Mouse (Mus musculus): ENCODE data around the gene Agpat3.
A peak's percentile ranks its signal among the peaks of the same experiment; 100 is the strongest.

Agpat3 gene

DNA sequence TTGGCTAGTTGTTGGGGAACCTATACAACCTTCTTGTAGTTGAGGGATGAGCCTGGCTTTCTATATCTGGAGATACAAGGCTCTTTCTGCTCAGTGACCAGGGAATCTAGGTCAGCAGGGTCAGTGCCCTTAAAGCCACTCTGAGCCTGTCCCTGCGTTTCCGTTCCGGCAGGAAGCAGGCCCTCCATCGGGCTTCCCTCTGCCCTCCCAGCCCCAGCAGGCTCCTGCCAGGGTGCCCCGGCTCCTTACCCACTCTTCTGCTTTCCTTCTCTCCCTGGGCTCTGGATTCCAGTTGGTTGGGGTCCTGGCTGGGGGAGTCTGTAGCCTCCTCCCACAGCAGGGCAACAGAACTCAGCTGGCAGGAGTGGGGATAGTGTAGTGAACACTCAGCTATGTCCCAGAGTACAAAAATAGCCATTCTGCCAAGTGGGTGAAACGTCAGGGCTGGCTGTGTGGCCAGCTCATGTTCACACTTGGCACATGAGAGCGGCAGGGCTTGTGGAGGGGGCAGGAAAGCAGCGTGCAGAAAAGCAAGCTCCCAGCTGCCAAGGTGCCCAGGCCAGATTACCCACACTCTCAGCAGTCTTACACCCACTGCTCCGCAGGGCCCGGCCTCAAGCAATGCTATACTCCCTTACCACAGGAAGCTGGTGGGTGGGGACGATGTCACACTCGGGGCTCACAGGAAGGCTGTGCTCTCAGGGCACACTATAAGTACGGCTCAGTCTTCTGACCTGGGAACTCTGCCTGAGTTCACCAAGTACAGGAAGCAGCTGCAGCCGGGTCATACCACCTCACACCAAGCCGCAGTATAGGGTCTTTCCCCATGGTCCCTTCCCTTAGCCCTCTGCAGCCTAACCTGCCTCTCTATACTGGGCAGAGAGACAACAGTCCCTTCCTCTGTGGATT is 54.5 kb downstream of the Agpat3 start:
- peak; percentile 94 for DNase-seq (ENCODE audit: low read depth, low spot score)

DNA sequence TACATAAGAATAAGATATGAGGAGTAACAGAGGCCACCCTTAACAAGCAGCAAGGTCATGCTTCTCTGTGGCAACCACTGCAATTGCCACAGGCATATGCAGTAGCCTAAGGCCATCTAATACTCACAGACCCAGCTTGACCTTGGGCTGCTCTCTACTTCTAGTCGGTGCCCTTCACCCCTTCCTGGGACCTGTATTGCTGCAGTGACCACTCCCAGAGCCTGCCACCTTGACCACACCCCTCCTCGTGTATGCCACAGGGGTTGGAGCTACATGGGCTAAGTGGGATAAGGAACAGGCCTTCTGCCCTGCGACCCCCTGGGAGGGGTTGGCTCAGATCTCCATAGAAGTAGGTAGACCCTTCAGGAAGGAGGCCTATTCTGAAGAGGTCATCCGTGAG is 55.3 kb downstream of the Agpat3 start:
- peak; percentile 19 for DNase-seq (ENCODE audit: low read depth, low spot score)

DNA sequence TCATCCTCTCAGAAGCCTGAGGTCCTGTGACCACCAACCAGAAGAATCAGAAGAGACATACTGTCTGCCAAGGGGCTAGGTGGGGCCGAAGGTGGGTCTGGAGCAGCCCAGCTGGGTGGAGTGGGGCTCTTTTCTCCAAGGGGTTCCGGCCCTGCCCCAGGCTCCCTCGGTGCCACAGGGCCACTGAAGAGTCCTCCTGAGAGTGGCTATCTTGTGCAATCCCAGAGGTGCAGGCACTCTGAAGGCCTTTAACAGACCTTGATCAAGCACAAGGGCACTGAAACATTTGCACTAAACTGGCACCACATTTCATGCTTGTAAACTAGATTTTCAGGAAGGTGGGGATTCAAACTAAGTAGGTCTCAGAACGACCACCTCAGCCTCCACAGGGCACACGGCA is 55.9 kb downstream of the Agpat3 start:
- no peak for DNase-seq (ENCODE audit: low read depth, low spot score)

DNA sequence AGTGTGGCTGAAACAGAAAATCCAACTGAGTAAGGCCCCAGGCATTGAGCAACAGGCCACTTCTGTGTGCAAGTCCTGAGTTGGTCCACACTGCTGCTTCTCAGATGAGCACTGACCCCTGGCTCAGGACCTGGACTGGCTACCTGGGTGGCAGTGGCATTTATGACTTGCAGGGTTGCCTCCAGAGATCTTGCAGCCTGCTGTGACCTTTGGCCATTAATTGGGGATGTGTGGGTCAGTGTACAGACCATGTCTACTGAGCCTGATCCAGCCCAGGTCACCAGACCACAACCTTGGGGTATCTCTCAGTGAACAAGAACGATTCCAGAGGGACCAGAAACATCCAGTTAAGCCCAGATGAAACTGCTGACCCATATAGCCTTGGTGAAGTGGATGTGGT is 58.7 kb downstream of the Agpat3 start:
- no peak for DNase-seq (ENCODE audit: low read depth, low spot score)

DNA sequence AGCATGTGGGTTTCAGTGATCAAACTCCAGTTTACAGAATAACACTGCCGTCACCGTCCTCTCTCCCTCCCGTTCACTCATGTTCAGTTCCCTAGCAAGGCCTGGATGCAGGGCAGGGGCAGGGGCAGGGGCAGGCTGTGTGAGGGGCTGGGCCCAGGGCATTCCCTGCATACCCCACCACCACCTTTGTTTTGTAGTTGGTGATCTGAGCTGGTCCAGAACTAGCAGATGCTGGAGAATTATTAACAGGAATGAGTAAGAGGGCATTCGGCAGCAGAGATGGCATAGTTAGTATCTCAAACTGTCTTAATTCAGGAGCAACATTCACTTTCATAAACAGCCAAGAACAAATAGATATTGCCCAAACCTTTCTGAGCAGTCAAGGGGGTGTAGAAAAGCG is 59.9 kb downstream of the Agpat3 start:
- no peak for DNase-seq (ENCODE audit: low read depth, low spot score)

DNA sequence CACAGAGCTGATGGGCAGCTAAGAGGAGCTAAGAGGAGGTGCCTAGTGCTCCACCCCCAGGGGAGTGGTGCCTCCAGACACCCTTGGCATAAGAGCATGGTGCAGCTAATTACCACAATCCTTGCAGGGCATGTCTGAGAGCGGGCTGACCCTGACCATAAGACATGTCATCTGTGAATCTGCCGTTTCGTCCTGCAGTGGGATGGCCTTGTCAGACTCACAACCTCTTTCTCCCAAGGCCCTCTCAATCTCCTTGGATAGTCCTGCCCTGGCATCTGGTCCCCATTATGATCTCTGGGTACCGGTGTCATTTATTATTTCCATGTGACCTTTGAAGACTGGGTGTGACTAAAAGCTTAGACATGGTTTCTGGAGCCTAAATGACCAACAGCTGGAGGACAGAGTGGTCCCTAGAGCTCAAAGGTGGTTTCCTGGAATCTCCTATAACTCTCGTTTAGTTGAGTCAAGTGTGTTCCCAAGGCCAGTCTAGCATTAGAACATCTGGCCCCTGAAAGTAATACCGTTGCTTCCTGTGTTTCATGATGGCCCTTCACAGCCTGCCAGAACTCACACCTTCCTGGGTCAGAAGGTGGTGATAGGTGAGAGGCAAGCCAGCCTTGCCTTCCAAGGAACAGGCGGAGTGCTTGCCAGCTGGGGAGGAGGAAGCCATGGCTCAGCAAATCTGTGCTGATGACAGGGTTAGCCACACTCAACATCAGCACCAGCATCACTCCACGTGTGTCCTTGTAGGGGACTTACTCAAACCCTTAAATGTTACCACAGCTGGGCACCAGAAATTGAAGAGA is 61.4 kb downstream of the Agpat3 start:
- DNase-seq (ENCODE audit: low read depth, low spot score): no peak

DNA sequence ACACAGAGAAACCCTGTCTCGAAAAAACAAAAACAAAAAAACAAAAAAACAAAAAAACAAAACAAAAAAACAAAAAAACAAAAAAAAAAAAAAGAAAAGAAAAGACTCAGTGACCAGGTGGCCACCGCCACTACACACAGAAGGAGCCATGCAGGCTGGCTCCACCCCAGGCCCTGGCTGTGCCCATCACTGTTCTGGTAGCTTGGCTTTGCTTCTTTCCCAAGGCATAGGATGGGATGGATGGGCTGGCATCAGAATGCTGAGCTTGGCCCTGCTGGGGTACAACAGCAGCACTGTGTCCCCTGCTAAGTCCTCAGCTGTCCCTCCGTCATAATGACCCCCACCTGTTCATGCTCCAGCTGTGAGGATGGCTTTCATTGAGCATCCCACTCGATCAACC is 63.4 kb downstream of the Agpat3 start:
- no peak for DNase-seq (ENCODE audit: low read depth, low spot score)

DNA sequence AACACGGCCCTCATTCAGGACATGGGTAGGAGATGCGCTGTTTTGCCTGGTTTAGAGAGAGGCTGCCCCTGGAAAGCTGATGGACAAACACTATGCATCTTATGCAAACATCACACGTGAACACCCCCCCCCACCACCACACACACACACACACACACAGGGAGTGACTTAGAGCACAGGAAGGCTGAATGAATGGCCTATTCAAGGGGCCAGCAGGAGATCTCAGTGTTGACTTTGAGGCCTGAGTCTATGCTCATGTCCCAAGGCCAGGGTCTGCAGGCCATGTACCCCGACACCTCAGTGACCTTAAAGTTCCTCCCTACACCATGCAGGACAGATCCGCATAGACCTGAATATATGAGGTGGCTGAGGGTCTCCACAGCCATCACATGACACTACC is 64.2 kb downstream of the Agpat3 start:
- DNase-seq (ENCODE audit: low read depth, low spot score): no peak

DNA sequence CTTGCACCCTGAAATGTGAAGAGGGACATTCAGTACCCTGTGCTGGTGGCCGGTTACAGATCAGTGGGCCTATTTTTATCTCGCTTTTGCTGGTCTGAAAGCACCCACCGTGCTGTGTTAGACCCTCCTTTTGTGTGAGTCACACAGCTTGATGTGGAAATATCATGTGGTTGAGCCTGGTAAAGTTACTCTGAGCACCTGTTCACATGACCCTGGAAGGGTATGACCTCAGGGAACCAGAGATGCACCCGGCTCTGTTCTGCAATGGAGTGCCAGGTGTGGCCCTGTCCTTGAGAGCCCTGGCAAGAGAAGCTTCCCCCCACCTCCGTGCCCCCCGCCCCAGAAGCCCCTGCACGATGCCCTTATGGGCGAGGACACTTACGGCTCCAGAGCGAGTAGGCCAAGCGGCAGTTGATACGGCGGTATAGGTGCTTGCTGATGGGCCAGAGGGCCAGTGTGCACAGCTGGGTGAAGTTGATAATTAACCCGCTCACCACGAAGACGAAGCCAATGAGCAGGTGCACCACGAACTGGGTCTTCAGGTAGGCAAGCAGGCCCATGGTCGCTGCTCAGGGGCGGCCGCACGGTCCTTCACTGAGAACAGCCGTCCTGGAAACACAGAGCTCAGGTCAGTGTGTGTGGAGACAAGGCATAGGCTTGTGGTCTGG is 64.7 kb downstream of the Agpat3 start:
- no peak for DNase-seq (ENCODE audit: low read depth, low spot score)

DNA sequence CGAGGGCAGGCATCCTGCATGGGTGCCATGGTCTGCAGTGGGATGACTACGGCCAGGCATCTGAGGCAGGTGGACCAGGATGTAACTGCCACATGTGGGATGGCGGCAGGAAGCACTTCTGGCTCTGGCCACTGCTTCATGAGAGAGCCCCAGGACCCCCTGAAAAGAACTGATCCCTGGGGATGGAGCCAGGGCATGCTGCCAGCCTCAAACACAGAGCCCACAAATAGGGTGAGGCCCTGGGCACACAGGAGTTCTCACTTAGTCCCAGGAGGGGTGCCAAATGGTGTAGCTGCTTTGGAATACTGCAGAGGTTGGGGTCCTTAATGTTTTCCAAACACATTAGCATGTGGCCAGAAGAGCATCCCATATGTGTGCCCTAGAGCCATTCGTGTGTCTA is 66.3 kb downstream of the Agpat3 start:
- DNase-seq (ENCODE audit: low read depth, low spot score): no peak

DNA sequence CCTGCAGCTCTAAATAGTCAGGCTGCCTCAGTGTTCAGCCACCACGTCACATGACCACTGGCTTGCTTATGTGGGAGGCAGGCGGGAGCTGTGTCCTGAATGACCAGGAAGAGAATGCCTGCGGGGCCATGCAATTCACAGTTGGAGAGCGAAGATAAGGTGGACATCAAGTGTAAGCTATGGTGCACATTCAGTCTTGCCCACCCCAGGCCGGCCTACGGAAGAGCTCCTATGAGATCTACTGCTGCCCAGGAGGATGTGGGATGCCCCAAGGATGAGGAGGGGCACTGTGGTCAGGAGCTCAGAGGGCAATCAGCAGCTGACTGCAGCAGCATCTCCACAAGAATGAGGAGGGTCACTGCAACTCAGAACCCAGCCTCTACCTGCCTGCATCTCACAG is 66.9 kb downstream of the Agpat3 start:
- DNase-seq (ENCODE audit: low read depth, low spot score): no peak

DNA sequence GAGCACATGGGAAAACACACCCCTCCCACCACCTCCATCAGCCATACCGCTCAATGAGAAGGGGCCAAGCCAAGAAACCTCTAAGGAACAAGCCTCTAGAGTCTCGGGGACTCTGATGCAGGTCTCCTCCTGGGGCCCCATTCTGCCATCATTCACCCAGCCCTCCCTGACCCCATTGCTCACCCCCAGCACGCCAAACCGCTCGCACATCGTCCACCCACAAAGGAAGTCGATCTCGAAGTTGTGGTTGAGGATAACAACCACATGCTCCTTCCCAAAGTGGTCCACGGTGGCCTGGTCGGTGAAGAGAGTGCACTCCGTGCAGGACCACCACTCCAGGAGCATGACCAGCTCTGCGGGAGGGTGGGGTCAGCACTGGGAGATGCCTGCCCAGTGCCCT is 67.5 kb downstream of the Agpat3 start:
- no peak for DNase-seq (ENCODE audit: low read depth, low spot score)

DNA sequence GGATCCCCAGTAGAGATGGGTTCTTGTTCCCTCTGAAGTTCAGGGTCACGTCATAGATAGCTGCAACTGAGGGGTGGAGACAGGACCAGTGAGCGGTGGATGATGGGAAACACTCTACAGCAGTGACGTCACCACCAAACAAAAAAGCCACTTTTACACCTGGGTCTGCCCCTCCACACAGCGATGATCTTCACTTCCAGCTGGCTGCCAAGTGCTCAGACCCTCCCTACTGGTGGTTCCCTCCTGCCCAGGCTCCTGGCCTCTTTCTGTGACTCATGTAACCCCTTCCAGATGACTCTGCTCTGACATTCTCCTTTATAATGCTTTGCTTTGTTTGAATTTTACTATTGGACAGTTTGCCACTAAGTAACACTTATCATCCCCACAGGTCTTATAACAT is 69.9 kb downstream of the Agpat3 start:
- no peak for DNase-seq (ENCODE audit: low read depth, low spot score)

DNA sequence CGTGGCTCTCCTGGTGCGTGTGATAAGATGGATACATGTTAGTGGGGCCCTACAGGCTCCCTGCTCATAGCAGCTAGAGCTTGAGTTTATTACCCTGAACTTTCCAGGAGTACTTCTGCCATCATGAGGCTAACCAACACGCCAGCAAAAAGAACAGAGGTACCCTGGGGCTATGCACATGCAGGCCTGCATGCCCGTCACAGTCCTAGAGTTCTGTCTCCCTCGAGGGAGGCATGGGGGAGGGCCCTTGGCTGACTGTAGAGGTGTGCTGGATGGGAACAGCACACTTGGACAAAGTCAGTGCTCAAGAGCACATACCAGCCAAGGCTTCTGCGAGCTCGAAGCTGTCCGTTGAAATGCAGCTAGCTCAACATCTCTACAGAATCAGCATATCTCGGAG is 71.8 kb downstream of the Agpat3 start:
- DNase-seq (ENCODE audit: low read depth, low spot score): no peak

DNA sequence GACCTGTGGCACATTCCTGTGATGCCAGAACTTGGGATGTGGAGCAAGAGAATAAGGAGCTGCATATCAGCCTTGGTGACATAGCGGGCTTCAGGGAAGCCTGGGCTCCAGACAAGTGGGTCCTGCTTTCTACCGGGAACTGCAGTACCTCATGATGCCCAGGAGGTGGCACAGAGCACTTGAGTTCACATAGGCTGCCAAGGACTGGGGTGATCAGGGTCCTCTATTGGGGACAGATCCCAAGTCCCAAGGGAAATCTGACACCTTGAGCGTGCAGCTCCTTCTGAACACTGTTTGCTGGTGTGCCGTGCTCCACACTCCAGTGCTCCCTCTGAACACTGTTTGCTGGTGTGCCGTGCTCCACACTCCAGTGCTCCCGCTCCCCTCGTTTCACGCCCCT is 73.1 kb downstream of the Agpat3 start:
- peak; percentile 80 for DNase-seq (ENCODE audit: low read depth, low spot score)

DNA sequence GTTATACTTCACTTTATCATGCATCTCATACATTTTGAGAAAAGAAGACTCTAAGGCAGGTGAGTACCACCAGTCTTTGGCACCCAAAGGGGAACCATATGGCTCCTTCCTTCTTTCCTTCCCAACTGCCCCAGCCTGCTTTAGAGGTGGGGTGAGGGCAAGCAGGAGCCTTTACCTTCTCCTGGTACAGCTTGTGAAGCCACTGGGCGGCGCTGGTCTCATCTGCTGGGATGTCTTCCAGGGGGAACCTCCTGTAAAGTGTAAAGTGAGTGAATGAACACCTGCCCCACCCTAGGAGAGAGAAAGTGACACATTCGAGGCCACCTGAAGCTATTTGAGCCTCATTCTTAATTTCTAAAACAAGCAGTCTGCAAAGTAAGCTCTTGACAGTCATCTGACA is 74.5 kb downstream of the Agpat3 start:
- DNase-seq (ENCODE audit: low read depth, low spot score): no peak

DNA sequence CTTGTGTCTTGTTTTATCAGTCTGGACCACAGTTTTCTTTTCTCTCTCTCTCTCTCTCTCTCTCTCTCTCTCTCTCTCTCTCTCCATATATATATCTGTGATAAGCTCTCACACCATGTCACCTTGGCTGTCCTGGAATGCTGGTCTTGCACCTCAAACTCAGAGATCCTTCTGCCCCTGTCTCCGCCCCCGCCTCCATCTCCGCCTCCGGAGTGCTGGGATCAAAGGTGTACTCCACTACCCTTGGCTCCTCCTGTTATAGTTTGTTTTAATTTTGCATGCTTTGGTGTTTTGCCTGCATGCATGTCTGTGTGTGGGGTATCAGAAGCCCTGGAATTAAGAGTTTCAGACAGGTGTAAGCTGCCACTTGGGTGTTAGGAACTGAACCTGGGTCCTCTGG is 76.0 kb downstream of the Agpat3 start:
- no peak for DNase-seq (ENCODE audit: low read depth, low spot score)

DNA sequence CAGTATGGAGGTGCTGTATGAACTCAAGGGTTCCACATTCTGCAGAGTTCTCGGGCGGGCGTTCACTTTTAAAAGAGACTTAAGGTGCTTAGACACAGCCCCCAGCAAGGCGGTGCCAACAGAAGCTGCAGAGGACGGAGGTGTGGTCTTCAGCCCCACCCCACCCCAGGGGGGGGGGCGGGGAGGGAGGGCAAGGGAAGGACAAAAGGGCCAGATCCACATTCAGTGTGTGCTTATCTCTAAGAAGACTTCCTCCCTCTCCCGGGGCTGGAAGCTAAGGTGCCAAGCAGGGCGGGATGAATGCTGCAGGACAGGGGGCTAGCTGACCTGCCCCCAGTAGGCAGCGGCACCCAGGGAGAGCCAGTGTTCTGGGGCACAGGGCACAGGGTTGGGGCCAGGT is 79.4 kb downstream of the Agpat3 start:
- DNase-seq (ENCODE audit: low read depth, low spot score): no peak

DNA sequence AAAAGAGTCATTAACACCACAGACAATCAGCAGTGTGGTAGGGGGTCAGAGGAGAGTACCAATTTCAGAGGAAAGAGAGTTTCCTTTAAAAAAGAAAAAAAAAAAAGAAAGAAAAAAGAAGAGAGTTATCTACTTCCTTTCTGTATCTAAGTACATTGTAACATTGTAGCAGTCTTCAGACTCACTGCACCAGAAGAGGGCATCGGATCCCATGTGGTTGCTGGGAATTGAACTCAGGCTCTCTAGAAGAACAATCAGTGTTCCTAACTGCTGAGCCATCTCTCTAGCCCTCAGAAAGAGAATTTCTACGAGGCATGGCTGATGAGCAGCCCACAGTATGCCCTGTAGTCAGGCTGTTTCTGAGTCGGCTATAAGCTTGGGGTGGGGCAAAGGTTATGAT is 86.4 kb downstream of the Agpat3 start:
- peak; percentile 34 for DNase-seq (ENCODE audit: low read depth, low spot score)

DNA sequence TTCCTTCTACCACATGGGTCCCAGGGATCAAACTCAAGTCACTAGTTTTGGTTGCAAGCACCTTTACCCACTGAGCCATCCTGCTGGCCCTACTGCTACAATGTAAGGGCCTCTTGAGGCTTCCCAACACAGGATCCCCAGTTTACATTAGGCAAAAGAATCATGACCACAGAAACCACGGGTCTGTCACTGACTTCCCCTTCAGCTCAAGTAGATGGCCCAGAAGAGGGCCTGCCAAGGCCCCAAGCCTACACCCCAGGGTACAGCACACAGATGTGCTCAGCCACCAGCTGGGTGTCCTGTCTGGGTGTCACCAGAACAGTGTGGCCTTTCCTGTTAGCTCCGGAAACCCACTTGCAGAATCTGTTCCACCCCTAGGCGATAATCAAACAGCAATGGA is 87.6 kb downstream of the Agpat3 start:
- DNase-seq (ENCODE audit: low read depth, low spot score): no peak

DNA sequence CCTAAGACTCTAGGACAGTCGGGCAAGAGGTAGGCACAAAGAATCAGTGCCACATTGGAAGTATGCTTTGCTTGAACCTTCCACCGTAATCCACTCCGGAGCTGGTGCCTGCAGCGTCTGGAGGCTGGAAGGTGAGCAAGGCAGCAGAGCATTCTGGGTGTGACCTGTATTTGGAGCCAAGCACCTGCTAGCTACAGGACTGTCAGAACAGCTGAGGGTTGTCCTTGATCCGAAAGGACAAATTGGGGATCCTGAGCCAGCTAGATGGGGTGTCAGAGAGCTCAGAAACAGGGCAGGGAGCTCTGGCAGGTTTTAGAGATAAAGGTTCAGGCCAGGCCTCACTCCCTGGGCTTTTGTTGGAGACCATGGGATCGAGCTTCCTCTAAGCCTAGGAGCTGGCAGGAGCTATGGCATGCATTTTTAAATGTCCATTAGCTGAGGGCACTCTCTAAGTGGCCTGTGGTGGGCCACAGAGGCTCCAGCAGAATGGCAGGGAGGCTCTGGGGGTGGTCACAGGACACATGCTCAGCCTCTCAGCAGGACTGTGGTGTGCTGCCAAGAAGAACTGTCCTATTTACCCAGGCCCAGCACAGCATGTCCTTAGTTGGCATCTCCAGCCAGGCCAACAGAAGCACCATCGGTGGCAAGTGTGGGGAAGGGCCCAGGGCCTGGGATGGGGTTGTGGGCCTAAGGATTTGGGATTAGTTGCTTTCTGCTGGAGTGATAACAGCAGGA is 91.2 kb downstream of the Agpat3 start:
- no peak for DNase-seq (ENCODE audit: low read depth, low spot score)

DNA sequence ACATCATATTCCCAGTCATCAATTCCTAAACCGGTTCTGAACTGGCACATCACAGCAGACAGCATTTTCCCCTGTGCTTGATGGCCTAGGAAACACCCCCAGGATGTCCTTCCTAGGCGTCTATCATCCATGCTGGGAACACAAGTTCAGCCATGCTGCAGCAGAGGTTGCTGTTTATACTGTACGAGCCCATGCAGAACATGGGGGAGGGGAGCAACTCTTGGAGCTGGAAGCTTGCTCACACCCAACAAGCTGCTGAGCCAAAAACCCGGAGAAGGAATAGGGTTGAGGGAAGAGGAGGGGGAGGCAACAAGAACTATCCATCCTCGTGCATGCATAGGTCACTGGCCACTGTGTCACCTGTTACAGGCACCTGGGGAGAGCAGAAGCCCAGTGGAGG is 92.0 kb downstream of the Agpat3 start:
- DNase-seq (ENCODE audit: low read depth, low spot score): no peak

Measured in CD4-positive, CD25-positive, alpha-beta regulatory T cell, adult 2 months (primary cell).